Mouse (Mus musculus) thymus, adult 2 months (tissue): ENCODE measurements around the gene Shisa5.

Experiments used
- CTCF ChIP-seq: fragments of 200-500 bp; IDR thresholded peaks from 2 replicates; pipeline ENCODE4 v1.5.1; 2012; ENCODE audit warnings: mild to moderate bottlenecking, control low read depth, low read length, moderate library complexity, borderline replicate concordance; ENCODE audit not compliant: control insufficient read depth, poor library complexity, insufficient read depth; ENCODE audit errors: extremely low read depth
- POLR2A ChIP-seq: fragments of 200-500 bp; IDR thresholded peaks from 2 replicates; pipeline ENCODE4 v1.6.1; 2012; ENCODE audit warnings: mild to moderate bottlenecking, low read length, control low read depth, moderate library complexity; ENCODE audit not compliant: control insufficient read depth, poor library complexity, insufficient read depth; ENCODE audit errors: extremely low read depth

GRCm38 (mm10) chr9:109103250-109103649, 64.9 kb downstream of the Shisa5 start:
- no peak for TF ChIP-seq CTCF
- no peak for TF ChIP-seq POLR2A
